Mouse (Mus musculus): ENCODE measurements around the gene Gm45808. TPM values are rescaled to one million over a fixed set of nuclear protein-coding genes. Genes with fewer than 3 reads are reported as not detected.
A peak's percentile ranks its signal among the peaks of the same experiment; 100 is the strongest.

Gene Gm45808
- polyA plus RNA-seq, 1 experiment from 2014 or later: not detected

- no peak for TF ChIP-seq CTCF (IDR thresholded peaks at IDR 0.05; ENCODE audit: low read depth)
- Histone ChIP-seq H3K4me1 (replicated peaks; ENCODE audit: control insufficient read depth, insufficient read depth, low read length) (peaks cover 8% of the 10 kb centered on the region), H3K9me3 (ENCODE audit: control insufficient read depth) (no peaks in the 10 kb centered on the region), H3K27ac (ENCODE audit: low read depth, low read length) (peak within 1 kb of the TSS; percentile 80), H3K4me3 (ENCODE audit: low read depth, low read length) (peak within 1 kb of the TSS; percentile 61), H3K4me2 (replicated peaks; ENCODE audit: low read depth) (peak within 1 kb of the TSS; percentile 73), H3K9ac (ENCODE audit: low read depth, low read length) (peak within 1 kb of the TSS; percentile 77), H3K27me3 (replicated peaks; ENCODE audit: control insufficient read depth, insufficient read depth, low read length) (no peaks in the 10 kb centered on the region), H3K36me3 (ENCODE audit: control insufficient read depth, insufficient read depth) (peaks cover 8% of the 10 kb centered on the region; the same call in 1 of the 2 replicates)
- under 1% methylated on average over 54 of the region's 54 CpGs for WGBS
- ATAC-seq: peak; percentile 91
Observed at GRCm38 (mm10) chr7:45525809-45526473, 39.3 kb upstream of the Gm45808 start, which contains the start of the genes Ppp1r15a and Plekha4. Gene Ppp1r15a, minus strand, starts transcription at chr7:45526268. Gene Plekha4, plus strand, starts transcription at chr7:45526330.

- H3K27ac ChIP-seq (ENCODE audit: low read depth, low read length): peak overlapping the region; percentile 80; the same call in 1 of the 2 replicates
- H3K36me3 ChIP-seq (ENCODE audit: control insufficient read depth, insufficient read depth): peaks cover 8% of the 10 kb centered on the region; the same call in 1 of the 2 replicates
- 14% methylated on average over 12 of the region's 12 CpGs for WGBS
- no peak for ATAC-seq
- H3K4me2 ChIP-seq (replicated peaks; ENCODE audit: low read depth): peak overlapping the region; percentile 73
- H3K4me1 ChIP-seq (replicated peaks; ENCODE audit: control insufficient read depth, insufficient read depth, low read length): peaks cover 8% of the 10 kb centered on the region
- H3K27me3 ChIP-seq (replicated peaks; ENCODE audit: control insufficient read depth, insufficient read depth, low read length): no peaks in the 10 kb centered on the region
- TF ChIP-seq CTCF (IDR thresholded peaks at IDR 0.05; ENCODE audit: low read depth): no peak
- H3K9me3 ChIP-seq (ENCODE audit: control insufficient read depth): no peaks in the 10 kb centered on the region
- peak overlapping the region; percentile 61 for H3K4me3 ChIP-seq (ENCODE audit: low read depth, low read length)
- H3K9ac ChIP-seq (ENCODE audit: low read depth, low read length): peak overlapping the region; percentile 77
Observed at GRCm38 (mm10) chr7:45524841-45525621, 38.4 kb upstream of the Gm45808 start.

- WGBS: 77% methylated on average over 13 of the region's 13 CpGs
- H3K9me3 ChIP-seq (ENCODE audit: control insufficient read depth): no peaks in the 10 kb centered on the region
- no peak overlapping the region for H3K4me3 ChIP-seq (ENCODE audit: low read depth, low read length)
- peaks cover 8% of the 10 kb centered on the region; the same call in 1 of the 2 replicates for H3K36me3 ChIP-seq (ENCODE audit: control insufficient read depth, insufficient read depth)
- no peak overlapping the region for H3K27ac ChIP-seq (ENCODE audit: low read depth, low read length)
- no peak for TF ChIP-seq CTCF (IDR thresholded peaks at IDR 0.05; ENCODE audit: low read depth)
- H3K9ac ChIP-seq (ENCODE audit: low read depth, low read length): no peak overlapping the region
- H3K27me3 ChIP-seq (replicated peaks; ENCODE audit: control insufficient read depth, insufficient read depth, low read length): no peaks in the 10 kb centered on the region
- peak overlapping the region; percentile 37 for H3K4me2 ChIP-seq (replicated peaks; ENCODE audit: low read depth)
- no peak for ATAC-seq
- peaks cover 8% of the 10 kb centered on the region for H3K4me1 ChIP-seq (replicated peaks; ENCODE audit: control insufficient read depth, insufficient read depth, low read length)
Observed at GRCm38 (mm10) chr7:45523678-45524170, 37.1 kb upstream of the Gm45808 start.

- H3K9ac ChIP-seq (ENCODE audit: low read depth, low read length): no peak overlapping the region
- H3K27ac ChIP-seq (ENCODE audit: low read depth, low read length): no peak overlapping the region
- peaks cover 8% of the 10 kb centered on the region for H3K4me1 ChIP-seq (replicated peaks; ENCODE audit: control insufficient read depth, insufficient read depth, low read length)
Observed at GRCm38 (mm10) chr7:45522957-45523676, 36.5 kb upstream of the Gm45808 start.

GRCm38 (mm10) chr7:45522194-45522752 is 35.7 kb upstream of the Gm45808 start:
- Histone ChIP-seq H3K36me3 (ENCODE audit: control insufficient read depth, insufficient read depth) (peaks cover 8% of the 10 kb centered on the region; the same call in 1 of the 2 replicates), H3K4me1 (replicated peaks; ENCODE audit: control insufficient read depth, insufficient read depth, low read length) (peaks cover 8% of the 10 kb centered on the region), H3K4me2 (replicated peaks; ENCODE audit: low read depth) (peak overlapping the region; percentile 71), H3K4me3 (ENCODE audit: low read depth, low read length) (peak overlapping the region; percentile 51), H3K27ac (ENCODE audit: low read depth, low read length) (no peak overlapping the region), H3K9ac (ENCODE audit: low read depth, low read length) (no peak overlapping the region), H3K9me3 (ENCODE audit: control insufficient read depth) (no peaks in the 10 kb centered on the region), H3K27me3 (replicated peaks; ENCODE audit: control insufficient read depth, insufficient read depth, low read length) (no peaks in the 10 kb centered on the region)
- no peak for ATAC-seq
- TF ChIP-seq CTCF (IDR thresholded peaks at IDR 0.05; ENCODE audit: low read depth): no peak
- WGBS: 56% methylated on average over 16 of the region's 16 CpGs

More at GRCm38 (mm10) chr7:45522957-45523676, 36.5 kb upstream of the Gm45808 start:
- Histone ChIP-seq H3K36me3 (ENCODE audit: control insufficient read depth, insufficient read depth) (peaks cover 8% of the 10 kb centered on the region; the same call in 1 of the 2 replicates), H3K4me2 (replicated peaks; ENCODE audit: low read depth) (peak overlapping the region; percentile 37), H3K9me3 (ENCODE audit: control insufficient read depth) (no peaks in the 10 kb centered on the region), H3K27me3 (replicated peaks; ENCODE audit: control insufficient read depth, insufficient read depth, low read length) (no peaks in the 10 kb centered on the region), H3K4me3 (ENCODE audit: low read depth, low read length) (no peak overlapping the region)
- ATAC-seq: no peak
- WGBS: 61% methylated on average over 18 of the region's 18 CpGs
- no peak for TF ChIP-seq CTCF (IDR thresholded peaks at IDR 0.05; ENCODE audit: low read depth)

Measured in intestine, postnatal 0 days (tissue).